Mouse (Mus musculus): Measurements from ENCODE around the gene Cd81. TPM values are rescaled to one million over a fixed set of nuclear protein-coding genes. Genes with fewer than 3 reads are reported as not detected.
A peak's percentile ranks its signal among the peaks of the same experiment; 100 is the strongest.

Gene Cd81
- polyA plus RNA-seq, 1 experiment from 2014 or later, result 461 TPM

DNA sequence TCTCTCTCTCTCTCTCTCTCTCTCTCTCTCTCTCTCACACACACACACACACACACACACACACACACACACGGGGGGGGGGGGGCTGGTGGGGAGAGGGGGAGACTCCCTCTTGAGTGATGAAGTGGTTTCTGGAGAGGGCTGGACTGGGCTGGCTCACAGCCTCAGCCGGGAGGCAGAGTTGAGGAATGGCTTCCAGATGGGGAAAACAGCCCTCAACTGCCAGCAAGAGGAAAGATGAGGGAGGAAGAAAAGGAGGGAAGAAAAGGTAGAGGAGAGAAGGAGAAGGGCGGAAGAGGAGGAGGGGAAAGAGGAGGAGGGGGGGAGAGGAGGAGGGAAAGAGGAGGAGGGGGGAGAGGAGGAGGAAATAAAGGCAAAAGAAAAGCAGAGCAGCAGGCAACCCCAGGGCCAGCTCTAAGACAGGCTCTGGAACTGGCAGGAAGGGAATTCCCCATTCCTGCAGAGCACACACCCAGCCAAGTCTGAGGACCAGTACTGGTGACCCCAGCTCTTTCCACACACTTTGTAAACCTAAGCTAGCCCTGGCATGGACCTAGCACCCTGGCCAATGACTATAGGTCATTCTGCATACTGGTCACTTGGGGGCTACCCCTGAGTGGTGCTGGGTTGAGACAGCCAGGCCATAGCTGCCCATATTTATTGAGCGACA lies 43.4 kb upstream of the Cd81 start:
- Histone ChIP-seq H3K27ac (ENCODE audit: low read depth, low read length) (peak overlapping the region; percentile 49), H3K4me3 (ENCODE audit: low read depth, low read length) (no peak overlapping the region), H3K9me3 (ENCODE audit: control insufficient read depth, low read length) (no peaks in the 10 kb centered on the region), H3K27me3 (ENCODE audit: control insufficient read depth, insufficient read depth, low read length) (no peaks in the 10 kb centered on the region), H3K9ac (replicated peaks; ENCODE audit: low read depth, low read length) (no peak overlapping the region), H3K4me2 (ENCODE audit: low read depth, low read length) (no peak overlapping the region), H3K36me3 (ENCODE audit: control insufficient read depth, insufficient read depth, low read length) (no peaks in the 10 kb centered on the region), H3K4me1 (ENCODE audit: control insufficient read depth, insufficient read depth, low read length) (peaks cover 15% of the 10 kb centered on the region; the same call in 1 of the 2 replicates)
- WGBS, result 33% methylated on average over 4 of the region's 4 CpGs
- 0 out of 2 replicates have a peak, but pooled peaks have one; percentile 19 for ATAC-seq (ENCODE audit: low read depth)

DNA sequence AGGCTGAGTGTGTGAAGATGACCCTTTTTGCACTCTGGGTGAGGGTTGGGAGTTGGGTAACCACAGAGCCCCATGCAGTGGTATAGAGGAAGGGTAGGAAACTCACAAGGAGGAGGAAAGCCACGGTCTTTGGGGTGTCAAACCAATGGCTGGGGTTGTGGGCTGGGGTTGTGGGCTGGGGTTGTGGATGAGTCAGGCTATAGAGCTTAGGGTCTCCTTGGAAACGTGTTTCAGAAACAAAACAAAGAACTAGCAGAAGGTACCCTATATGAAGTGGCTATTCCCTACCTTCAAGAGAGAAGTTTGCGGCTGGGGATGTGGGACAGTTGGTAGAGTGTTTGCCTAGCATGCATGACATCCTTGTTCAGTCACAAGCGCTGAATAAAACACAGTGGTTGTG lies 42.5 kb upstream of the Cd81 start:
- no peaks in the 10 kb centered on the region for H3K27me3 ChIP-seq (ENCODE audit: control insufficient read depth, insufficient read depth, low read length)
- no peak overlapping the region for H3K9ac ChIP-seq (replicated peaks; ENCODE audit: low read depth, low read length)
- peaks cover 15% of the 10 kb centered on the region; the same call in 1 of the 2 replicates for H3K4me1 ChIP-seq (ENCODE audit: control insufficient read depth, insufficient read depth, low read length)
- no peak for ATAC-seq (ENCODE audit: low read depth)
- WGBS, result 89% methylated on average over 4 of the region's 4 CpGs
- H3K27ac ChIP-seq (ENCODE audit: low read depth, low read length), result no peak overlapping the region
- H3K9me3 ChIP-seq (ENCODE audit: control insufficient read depth, low read length), result no peaks in the 10 kb centered on the region
- H3K36me3 ChIP-seq (ENCODE audit: control insufficient read depth, insufficient read depth, low read length), result no peaks in the 10 kb centered on the region
- no peak overlapping the region for H3K4me2 ChIP-seq (ENCODE audit: low read depth, low read length)
- no peak overlapping the region for H3K4me3 ChIP-seq (ENCODE audit: low read depth, low read length)

DNA sequence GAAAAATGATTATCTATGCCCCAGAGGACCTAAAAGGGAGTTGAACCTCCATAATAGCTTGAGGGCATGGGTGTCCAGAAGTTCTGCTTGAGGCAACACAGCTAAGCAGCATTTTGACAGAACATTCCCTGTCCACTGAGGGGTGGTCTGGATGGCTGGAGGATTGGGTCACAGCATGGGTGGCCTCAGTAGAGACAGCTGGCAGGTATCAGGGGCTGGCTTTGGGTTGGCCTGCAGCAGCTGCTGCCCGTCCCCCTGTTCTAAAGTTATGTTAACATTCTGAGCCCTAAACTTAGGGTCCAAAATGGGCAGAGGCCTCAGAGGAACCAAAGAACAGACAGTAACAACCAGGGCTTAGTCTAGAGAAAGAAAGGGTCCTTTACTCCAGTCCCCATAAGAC lies 41.3 kb upstream of the Cd81 start:
- Histone ChIP-seq H3K27me3 (ENCODE audit: control insufficient read depth, insufficient read depth, low read length) (no peaks in the 10 kb centered on the region), H3K4me3 (ENCODE audit: low read depth, low read length) (no peak overlapping the region), H3K9me3 (ENCODE audit: control insufficient read depth, low read length) (no peaks in the 10 kb centered on the region), H3K27ac (ENCODE audit: low read depth, low read length) (no peak overlapping the region), H3K9ac (replicated peaks; ENCODE audit: low read depth, low read length) (no peak overlapping the region), H3K4me2 (ENCODE audit: low read depth, low read length) (no peak overlapping the region), H3K36me3 (ENCODE audit: control insufficient read depth, insufficient read depth, low read length) (no peaks in the 10 kb centered on the region), H3K4me1 (ENCODE audit: control insufficient read depth, insufficient read depth, low read length) (peaks cover 22% of the 10 kb centered on the region; the same call in 1 of the 2 replicates)
- 84% methylated on average over 1 of the region's 1 CpGs for WGBS
- ATAC-seq (ENCODE audit: low read depth), result no peak

DNA sequence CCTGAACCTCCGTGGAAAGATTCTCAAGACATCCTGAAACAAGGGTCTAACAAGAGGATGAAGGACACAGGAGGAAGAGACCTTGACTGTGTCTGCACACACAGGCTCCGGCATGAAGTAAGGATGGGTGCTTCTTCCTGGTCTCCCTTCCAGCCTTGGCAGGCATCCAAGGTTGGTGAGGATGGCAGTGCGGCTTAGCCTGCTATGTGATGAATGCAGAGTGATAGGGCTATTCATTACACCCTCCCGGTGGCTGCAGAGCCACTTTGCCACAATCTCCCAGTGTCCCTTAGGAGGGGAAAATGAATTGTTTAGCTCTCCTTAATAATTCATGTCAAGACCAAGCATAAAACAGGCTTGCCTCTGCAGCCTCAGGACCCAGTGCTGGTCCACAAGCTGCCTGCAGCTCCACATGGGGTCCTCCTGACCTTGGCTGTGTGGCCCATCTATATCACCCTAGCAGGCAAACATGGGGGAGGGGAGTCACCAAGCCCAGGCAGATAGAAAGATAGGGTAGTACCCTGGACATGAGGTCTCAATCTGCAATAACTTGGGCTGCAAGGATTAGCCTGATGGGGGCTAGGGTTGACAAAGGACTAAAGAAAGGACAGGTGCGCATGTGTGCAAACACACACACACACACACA lies 40.2 kb upstream of the Cd81 start:
- Histone ChIP-seq H3K9me3 (ENCODE audit: control insufficient read depth, low read length) (no peaks in the 10 kb centered on the region), H3K4me2 (ENCODE audit: low read depth, low read length) (no peak overlapping the region), H3K27me3 (ENCODE audit: control insufficient read depth, insufficient read depth, low read length) (no peaks in the 10 kb centered on the region), H3K36me3 (ENCODE audit: control insufficient read depth, insufficient read depth, low read length) (no peaks in the 10 kb centered on the region), H3K4me3 (ENCODE audit: low read depth, low read length) (no peak overlapping the region), H3K4me1 (ENCODE audit: control insufficient read depth, insufficient read depth, low read length) (peaks cover 22% of the 10 kb centered on the region; the same call in 1 of the 2 replicates), H3K27ac (ENCODE audit: low read depth, low read length) (no peak overlapping the region), H3K9ac (replicated peaks; ENCODE audit: low read depth, low read length) (no peak overlapping the region)
- 43% methylated on average over 5 of the region's 5 CpGs for WGBS
- no peak; the same call in 1 of the 2 replicates for ATAC-seq (ENCODE audit: low read depth)

DNA sequence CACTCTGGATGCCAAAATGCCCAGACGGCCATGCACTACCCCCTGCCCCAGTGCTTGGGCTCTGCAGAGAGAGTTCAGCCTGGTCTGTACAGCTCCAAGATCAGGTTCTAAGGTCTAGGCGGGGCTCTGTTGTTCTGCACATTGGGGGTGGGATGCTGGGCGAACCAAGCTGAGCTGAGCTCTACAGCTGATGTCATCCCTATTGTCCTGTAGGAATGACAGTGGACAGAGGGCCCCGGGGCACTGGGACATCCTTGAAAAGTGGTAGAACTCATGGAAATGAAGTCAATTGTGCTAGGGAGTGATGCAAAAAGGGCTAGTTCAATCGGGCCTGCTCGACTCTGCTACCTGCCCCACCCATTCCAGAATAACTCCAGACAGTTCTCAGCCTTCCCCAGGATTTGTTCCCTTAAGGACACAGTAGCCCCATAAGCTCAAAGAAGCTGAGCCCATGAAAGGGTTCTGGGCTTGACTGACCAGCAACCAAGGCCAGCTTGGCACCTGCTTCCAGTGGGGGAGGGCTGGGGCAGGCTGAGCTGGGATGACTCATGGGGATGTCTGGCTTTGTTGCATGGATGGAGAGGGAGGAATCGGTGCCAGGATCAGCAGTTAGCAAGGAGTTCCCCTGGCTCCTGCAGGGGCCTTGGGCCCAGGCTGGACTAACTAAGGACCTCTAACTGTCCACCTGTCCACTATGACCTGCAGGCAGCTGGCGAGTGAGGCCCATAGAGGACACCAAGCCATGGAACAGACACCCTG lies 38.9 kb upstream of the Cd81 start:
- H3K27ac ChIP-seq (ENCODE audit: low read depth, low read length), result no peak overlapping the region; the same call in 1 of the 2 replicates
- no peak overlapping the region for H3K4me2 ChIP-seq (ENCODE audit: low read depth, low read length)
- no peaks in the 10 kb centered on the region for H3K9me3 ChIP-seq (ENCODE audit: control insufficient read depth, low read length)
- H3K9ac ChIP-seq (replicated peaks; ENCODE audit: low read depth, low read length), result no peak overlapping the region
- WGBS, result 72% methylated on average over 8 of the region's 8 CpGs
- peaks cover 19% of the 10 kb centered on the region; the same call in 1 of the 2 replicates for H3K4me1 ChIP-seq (ENCODE audit: control insufficient read depth, insufficient read depth, low read length)
- H3K27me3 ChIP-seq (ENCODE audit: control insufficient read depth, insufficient read depth, low read length), result no peaks in the 10 kb centered on the region
- H3K36me3 ChIP-seq (ENCODE audit: control insufficient read depth, insufficient read depth, low read length), result no peaks in the 10 kb centered on the region
- ATAC-seq (ENCODE audit: low read depth), result no peak
- H3K4me3 ChIP-seq (ENCODE audit: low read depth, low read length), result no peak overlapping the region

DNA sequence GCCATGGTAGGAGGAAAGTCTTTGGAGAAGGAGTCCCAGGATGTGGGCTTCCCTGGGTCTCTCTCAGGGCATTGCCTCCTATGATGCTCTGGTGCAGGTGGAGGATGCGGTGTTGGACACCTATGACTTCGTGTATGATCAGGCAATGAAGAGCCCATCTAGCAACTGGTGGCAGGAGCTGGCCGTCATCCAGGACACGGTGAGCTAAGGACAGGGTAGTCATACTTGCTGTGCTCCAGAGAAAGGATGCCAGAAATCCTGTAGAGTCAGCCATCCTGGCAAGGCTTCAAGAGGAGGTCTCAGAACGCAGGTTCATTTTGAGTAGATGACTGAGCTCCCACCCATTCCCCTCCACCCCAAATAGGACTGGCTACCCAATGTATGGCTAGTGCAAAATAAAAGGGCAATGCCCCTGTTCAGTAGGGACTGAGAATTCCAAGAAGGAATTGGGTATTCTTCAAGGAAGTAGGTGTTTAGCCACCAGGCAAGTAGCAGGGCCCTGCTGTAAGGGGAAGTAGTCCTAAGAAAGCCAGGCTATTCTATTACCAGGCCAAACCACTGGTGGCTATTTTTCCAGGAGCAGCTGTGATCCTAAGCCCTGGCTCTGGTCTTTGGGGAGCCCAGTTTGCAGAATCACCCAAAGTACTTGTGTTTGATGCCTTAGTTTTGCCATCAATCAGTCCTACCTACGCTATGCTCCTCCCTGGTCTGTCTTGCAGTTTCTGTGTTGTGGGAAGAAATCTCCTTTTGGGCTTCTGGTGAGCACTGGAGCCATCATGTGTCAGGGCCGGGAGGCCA lies 37.5 kb upstream of the Cd81 start:
- Histone ChIP-seq H3K4me3 (ENCODE audit: low read depth, low read length) (no peak overlapping the region), H3K36me3 (ENCODE audit: control insufficient read depth, insufficient read depth, low read length) (no peaks in the 10 kb centered on the region), H3K27me3 (ENCODE audit: control insufficient read depth, insufficient read depth, low read length) (no peaks in the 10 kb centered on the region), H3K9ac (replicated peaks; ENCODE audit: low read depth, low read length) (no peak overlapping the region), H3K4me1 (ENCODE audit: control insufficient read depth, insufficient read depth, low read length) (peaks cover 13% of the 10 kb centered on the region; the same call in 1 of the 2 replicates), H3K27ac (ENCODE audit: low read depth, low read length) (no peak overlapping the region), H3K4me2 (ENCODE audit: low read depth, low read length) (no peak overlapping the region), H3K9me3 (ENCODE audit: control insufficient read depth, low read length) (no peaks in the 10 kb centered on the region)
- WGBS, result 86% methylated on average over 7 of the region's 7 CpGs
- no peak for ATAC-seq (ENCODE audit: low read depth)

DNA sequence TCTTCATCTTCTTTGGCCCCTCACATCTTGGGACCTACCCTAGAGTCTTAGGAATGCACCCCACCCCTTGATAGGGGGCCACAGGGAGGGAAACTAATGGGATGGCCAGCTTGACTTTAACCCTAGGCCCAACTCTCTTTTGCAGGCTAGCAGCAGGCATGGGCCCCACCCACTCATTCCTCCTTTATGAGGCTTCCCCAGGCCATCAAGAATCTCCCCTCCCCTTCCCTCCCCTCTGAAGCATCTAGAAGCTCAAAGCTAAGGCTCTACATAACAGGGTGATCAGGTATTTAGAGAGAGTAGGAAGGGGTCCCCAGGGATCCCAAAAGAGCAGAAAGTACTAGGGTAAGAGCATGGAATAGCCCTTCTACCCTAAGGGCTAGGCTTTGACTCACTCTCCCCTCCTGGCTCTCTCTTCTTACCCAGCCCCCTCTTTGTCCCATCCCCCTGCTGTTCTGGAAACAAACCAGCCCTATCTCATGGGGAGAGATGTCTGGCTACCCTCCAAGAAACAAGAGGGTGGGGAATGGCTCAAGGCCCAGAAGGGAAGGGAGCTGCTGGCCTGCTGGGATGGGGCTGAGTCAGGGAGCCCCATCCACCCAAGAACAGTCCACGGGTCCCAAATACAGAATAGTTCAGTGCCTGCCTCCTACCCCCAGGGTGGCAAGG lies 36.6 kb upstream of the Cd81 start:
- H3K9me3 ChIP-seq (ENCODE audit: control insufficient read depth, low read length), result no peaks in the 10 kb centered on the region
- peak overlapping the region; percentile 34; the same call in 1 of the 2 replicates for H3K27ac ChIP-seq (ENCODE audit: low read depth, low read length)
- WGBS, result 0% methylated on average over 1 of the region's 1 CpGs
- H3K4me1 ChIP-seq (ENCODE audit: control insufficient read depth, insufficient read depth, low read length), result peaks cover 13% of the 10 kb centered on the region; the same call in 1 of the 2 replicates
- H3K9ac ChIP-seq (replicated peaks; ENCODE audit: low read depth, low read length), result no peak overlapping the region
- H3K27me3 ChIP-seq (ENCODE audit: control insufficient read depth, insufficient read depth, low read length), result no peaks in the 10 kb centered on the region
- peak; percentile 73; the same call in 1 of the 2 replicates for ATAC-seq (ENCODE audit: low read depth)
- no peaks in the 10 kb centered on the region for H3K36me3 ChIP-seq (ENCODE audit: control insufficient read depth, insufficient read depth, low read length)
- H3K4me3 ChIP-seq (ENCODE audit: low read depth, low read length), result no peak overlapping the region
- no peak overlapping the region for H3K4me2 ChIP-seq (ENCODE audit: low read depth, low read length)
